Mouse (Mus musculus): ENCODE data around the gene Tomm20. TPM values are rescaled to one million over a fixed set of nuclear protein-coding genes. Genes with fewer than 3 reads are reported as not detected.

The Tomm20 gene
- total and polyA plus RNA-seq, 3 experiments: 70.1 to 195 (median 96.2) TPM

GRCm38 (mm10) chr8:126920845-126921244, 24.8 kb downstream of the Tomm20 start:
- no peaks in the 10 kb centered on the region for H3K79me2 ChIP-seq (replicated peaks; ENCODE audit: control insufficient read depth, insufficient read depth, low read length)

GRCm38 (mm10) chr8:126920386-126920785, 25.3 kb downstream of the Tomm20 start:
- Histone ChIP-seq H3K79me2 (replicated peaks; ENCODE audit: control insufficient read depth, insufficient read depth, low read length) (no peaks in the 10 kb centered on the region), H3K27ac (peak overlapping the region; percentile 77), H3K9ac (ENCODE audit: low read depth, low read length) (no peak overlapping the region), H3K36me3 (ENCODE audit: control insufficient read depth, insufficient read depth, low read length) (no peaks in the 10 kb centered on the region), H3K4me3 (no peak overlapping the region), H3K27me3 (ENCODE audit: control insufficient read depth, insufficient read depth, low read length) (no peaks in the 10 kb centered on the region), H3K4me1 (ENCODE audit: control insufficient read depth, insufficient read depth, low read length) (peaks cover 16% of the 10 kb centered on the region)
- intact Hi-C loops (cut with DNase I): loop anchor here (2.0 to 5.0 kb wide), 3 partner anchors 184 to 338 kb away; no protein-coding TSS in a partner anchor
- WGBS: 64% methylated on average over 6 of the region's 6 CpGs
- TF ChIP-seq EP300 (IDR thresholded peaks at IDR 0.05; ENCODE audit: insufficient read depth, low read depth, low read length) (no peak), CTCF (IDR thresholded peaks at IDR 0.05) (no peak), POLR2A (IDR thresholded peaks at IDR 0.05; ENCODE audit: insufficient read depth, low read depth, low read length) (no peak)
- no peak for DNase-seq

More at GRCm38 (mm10) chr8:126920845-126921244, 24.8 kb downstream of the Tomm20 start:
- no peaks in the 10 kb centered on the region for H3K27me3 ChIP-seq (ENCODE audit: control insufficient read depth, insufficient read depth, low read length)
- no peak overlapping the region for H3K9ac ChIP-seq (ENCODE audit: low read depth, low read length)
- H3K27ac ChIP-seq: peak overlapping the region; percentile 77
- intact Hi-C loops (cut with DNase I): loop anchor here (1.0 to 5.0 kb wide), 5 partner anchors 184 to 440 kb away; no protein-coding TSS in a partner anchor
- no peaks in the 10 kb centered on the region for H3K36me3 ChIP-seq (ENCODE audit: control insufficient read depth, insufficient read depth, low read length)
- no peak overlapping the region for H3K4me3 ChIP-seq
- WGBS: 13% methylated on average over 3 of the region's 3 CpGs
- TF ChIP-seq EP300 (IDR thresholded peaks at IDR 0.05; ENCODE audit: insufficient read depth, low read depth, low read length) (peak; percentile 98), POLR2A (IDR thresholded peaks at IDR 0.05; ENCODE audit: insufficient read depth, low read depth, low read length) (peak; percentile 24; the same call in 1 of the 2 replicates), CTCF (IDR thresholded peaks at IDR 0.05) (peak; percentile 99)
- peak; percentile 80 to 81 for DNase-seq
- H3K4me1 ChIP-seq (ENCODE audit: control insufficient read depth, insufficient read depth, low read length): peaks cover 16% of the 10 kb centered on the region

GRCm38 (mm10) chr8:126919703-126920102, 25.9 kb downstream of the Tomm20 start:
- H3K27me3 ChIP-seq (ENCODE audit: control insufficient read depth, insufficient read depth, low read length): no peaks in the 10 kb centered on the region
- 83% methylated on average over 5 of the region's 5 CpGs for WGBS
- TF ChIP-seq CTCF (IDR thresholded peaks at IDR 0.05): no peak
- TF ChIP-seq POLR2A (IDR thresholded peaks at IDR 0.05; ENCODE audit: insufficient read depth, low read depth, low read length): no peak
- TF ChIP-seq EP300 (IDR thresholded peaks at IDR 0.05; ENCODE audit: insufficient read depth, low read depth, low read length): no peak
- H3K9ac ChIP-seq (ENCODE audit: low read depth, low read length): no peak overlapping the region
- peaks cover 2% of the 10 kb centered on the region; the same call in 1 of the 2 replicates for H3K36me3 ChIP-seq (ENCODE audit: control insufficient read depth, insufficient read depth, low read length)
- H3K79me2 ChIP-seq (replicated peaks; ENCODE audit: control insufficient read depth, insufficient read depth, low read length): no peaks in the 10 kb centered on the region
- H3K4me1 ChIP-seq (ENCODE audit: control insufficient read depth, insufficient read depth, low read length): peaks cover 22% of the 10 kb centered on the region
- H3K4me3 ChIP-seq: no peak overlapping the region
- no peak for DNase-seq
- H3K27ac ChIP-seq: peak overlapping the region; percentile 49
- intact Hi-C loops (cut with DNase I): loop anchor here (2.0 to 5.0 kb wide), 4 partner anchors 162 to 337 kb away; no protein-coding TSS in a partner anchor

- Histone ChIP-seq H3K4me3 (no peak overlapping the region), H3K9ac (ENCODE audit: low read depth, low read length) (no peak overlapping the region), H3K79me2 (replicated peaks; ENCODE audit: control insufficient read depth, insufficient read depth, low read length) (no peaks in the 10 kb centered on the region), H3K27ac (peak overlapping the region; percentile 49), H3K36me3 (ENCODE audit: control insufficient read depth, insufficient read depth, low read length) (peaks cover 3% of the 10 kb centered on the region; the same call in 1 of the 2 replicates), H3K4me1 (ENCODE audit: control insufficient read depth, insufficient read depth, low read length) (peaks cover 25% of the 10 kb centered on the region), H3K27me3 (ENCODE audit: control insufficient read depth, insufficient read depth, low read length) (no peaks in the 10 kb centered on the region)
- 81% methylated on average over 2 of the region's 2 CpGs for WGBS
- no peak for DNase-seq
- intact Hi-C loops (cut with DNase I): loop anchor here (5.0 kb wide), 1 partner anchor 162 kb away; no protein-coding TSS in a partner anchor
- no peak for TF ChIP-seq EP300 (IDR thresholded peaks at IDR 0.05; ENCODE audit: insufficient read depth, low read depth, low read length)
- no peak for TF ChIP-seq POLR2A (IDR thresholded peaks at IDR 0.05; ENCODE audit: insufficient read depth, low read depth, low read length)
- TF ChIP-seq CTCF (IDR thresholded peaks at IDR 0.05): no peak
Measured at GRCm38 (mm10) chr8:126919255-126919654, 26.4 kb downstream of the Tomm20 start.

GRCm38 (mm10) chr8:126918356-126918755, 27.3 kb downstream of the Tomm20 start:
- TF ChIP-seq EP300 (IDR thresholded peaks at IDR 0.05; ENCODE audit: insufficient read depth, low read depth, low read length): no peak
- TF ChIP-seq CTCF (IDR thresholded peaks at IDR 0.05): no peak
- no peak for TF ChIP-seq POLR2A (IDR thresholded peaks at IDR 0.05; ENCODE audit: insufficient read depth, low read depth, low read length)
- Histone ChIP-seq H3K4me3 (no peak overlapping the region), H3K36me3 (ENCODE audit: control insufficient read depth, insufficient read depth, low read length) (peaks cover 3% of the 10 kb centered on the region; the same call in 1 of the 2 replicates), H3K4me1 (ENCODE audit: control insufficient read depth, insufficient read depth, low read length) (peaks cover 30% of the 10 kb centered on the region), H3K27me3 (ENCODE audit: control insufficient read depth, insufficient read depth, low read length) (no peaks in the 10 kb centered on the region), H3K9ac (ENCODE audit: low read depth, low read length) (no peak overlapping the region), H3K79me2 (replicated peaks; ENCODE audit: control insufficient read depth, insufficient read depth, low read length) (no peaks in the 10 kb centered on the region), H3K27ac (no peak overlapping the region)
- intact Hi-C loops (cut with DNase I): loop anchor here (5.0 kb wide), 1 partner anchor 161 kb away; no protein-coding TSS in a partner anchor
- DNase-seq: no peak
- WGBS: 94% methylated on average over 1 of the region's 1 CpGs
